Mouse (Mus musculus): Measurements from ENCODE around the gene Layn.

Gene Layn

GRCm38 (mm10) chr9:51032785-51033529 is 43.9 kb downstream of the Layn start:
- in situ Hi-C loops (cut with MboI, MseI), result no loop called here

GRCm38 (mm10) chr9:51032291-51032690 is 44.6 kb downstream of the Layn start:
- in situ Hi-C loops (cut with MboI, MseI), result no loop called here

- in situ Hi-C loops (cut with MboI, MseI), result no loop called here
Measured at GRCm38 (mm10) chr9:51031603-51032002, 45.3 kb downstream of the Layn start.

GRCm38 (mm10) chr9:51030147-51030546 is 46.7 kb downstream of the Layn start:
- in situ Hi-C loops (cut with MboI, MseI), result no loop called here

GRCm38 (mm10) chr9:51026952-51027351 is 49.9 kb downstream of the Layn start:
- in situ Hi-C loops (cut with MboI, MseI), result no loop called here

GRCm38 (mm10) chr9:51021123-51021795 is 55.6 kb downstream of the Layn start:
- in situ Hi-C loops (cut with MboI, MseI), result no loop called here

- in situ Hi-C loops (cut with MboI, MseI), result no loop called here
Measured at GRCm38 (mm10) chr9:51020351-51020750, 56.5 kb downstream of the Layn start.

GRCm38 (mm10) chr9:51019670-51020069 is 57.2 kb downstream of the Layn start:
- in situ Hi-C loops (cut with MboI, MseI), result no loop called here

- in situ Hi-C loops (cut with MboI, MseI), result no loop called here
Measured at GRCm38 (mm10) chr9:51015732-51016131, 61.2 kb downstream of the Layn start.

- in situ Hi-C loops (cut with MboI, MseI), result no loop called here
Measured at GRCm38 (mm10) chr9:51013644-51014043, 63.2 kb downstream of the Layn start.

- in situ Hi-C loops (cut with MboI, MseI), result no loop called here
Measured at GRCm38 (mm10) chr9:51009656-51009950, 67.3 kb downstream of the Layn start.

GRCm38 (mm10) chr9:51008841-51009655 is 67.8 kb downstream of the Layn start, which contains the start of gene Sik2:
Gene Sik2 (minus strand): TSS chr9:51009073.
- in situ Hi-C loops (cut with MboI, MseI), result no loop called here

GRCm38 (mm10) chr9:51008068-51008840 is 68.6 kb downstream of the Layn start:
- in situ Hi-C loops (cut with MboI, MseI), result no loop called here

GRCm38 (mm10) chr9:51007726-51008067 is 69.2 kb downstream of the Layn start:
- in situ Hi-C loops (cut with MboI, MseI), result no loop called here

- in situ Hi-C loops (cut with MboI, MseI), result no loop called here
Measured at GRCm38 (mm10) chr9:51006846-51007245, 70.0 kb downstream of the Layn start.
